ENCODE assay signal across 8 mouse cellular contexts in the genomic region with DNA sequence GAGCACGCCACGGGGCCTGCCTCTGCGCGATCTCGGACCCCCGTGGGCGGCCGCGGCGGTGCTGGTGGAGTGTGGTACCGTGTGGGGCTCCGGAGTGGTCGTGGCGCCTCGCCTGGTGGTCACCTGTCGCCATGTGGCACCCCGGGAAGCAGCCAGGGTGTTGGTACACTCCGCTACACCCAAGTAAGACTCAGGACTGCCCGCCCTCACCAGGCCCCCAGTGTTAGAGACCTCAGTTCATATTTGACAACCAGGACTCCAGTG. TPM values are rescaled to one million over a fixed set of nuclear protein-coding genes. Genes with fewer than 3 reads are reported as not detected.
DNase-seq lines count a peak whose midpoint lies in the region; ATAC-seq and TF ChIP-seq lines count a peak whose summit lies in the region.

No protein-coding gene starts in this region.

- 8% methylated on average over 19 of the region's 19 CpGs for WGBS in heart, adult 2 months
- 10% methylated on average over 19 of the region's 19 CpGs for WGBS in forebrain, postnatal 0 days
- WGBS in liver, embryonic 14.5 days (ENCODE audit: insufficient replicate concordance): 5% methylated on average over 19 of the region's 19 CpGs

- no peak for DNase-seq in heart, adult 2 months
- DNase-seq in heart, adult 18-20 months: no peak
- DNase-seq in forebrain, postnatal 0 days: no peak
- no peak for DNase-seq in liver, embryonic 14.5 days (ENCODE audit: low read depth in 3 of 3, low spot score in 3 of 3)
- DNase-seq in left cerebral cortex, postnatal 14 days (ENCODE audit: low spot score in 2 of 2): no peak
- DNase-seq in gastrocnemius, postnatal 10 days: no peak
- no peak for DNase-seq in adrenal gland, postnatal 25 days

- H3K27me3 ChIP-seq in heart, adult 2 months (ENCODE audit: control insufficient read depth, insufficient read depth, low read length): no peaks in the 10 kb centered on the region
- H3K27me3 ChIP-seq in E14TG2a.4 (ENCODE audit: insufficient read depth, low read length): peaks cover 6% of the 10 kb centered on the region
- H3K27me3 ChIP-seq in forebrain, postnatal 0 days (ENCODE audit: insufficient read depth, low read length): no peaks in the 10 kb centered on the region
- no peaks in the 10 kb centered on the region for H3K27me3 ChIP-seq in liver, embryonic 14.5 days (ENCODE audit: control insufficient read depth, insufficient read depth, low read length)

- peak overlapping the region; percentile 99 for H3K4me3 ChIP-seq in heart, adult 2 months
- peak overlapping the region; percentile 98 for H3K4me3 ChIP-seq in E14TG2a.4 (replicated peaks; ENCODE audit: low read length)
- H3K4me3 ChIP-seq in forebrain, postnatal 0 days (ENCODE audit: low read depth, low read length): peak overlapping the region; percentile 84
- H3K4me3 ChIP-seq in liver, embryonic 14.5 days (ENCODE audit: insufficient read depth in 1 of 2, low read depth in 2 of 2, low read length in 2 of 2): peak overlapping the region; percentile 68 to 87

- H3K79me2 ChIP-seq in heart, adult 2 months (replicated peaks; ENCODE audit: control insufficient read depth, insufficient read depth, low read length): peaks cover 6% of the 10 kb centered on the region

- no peak for TF ChIP-seq POLR2A in heart, adult 2 months (IDR thresholded peaks at IDR 0.05; ENCODE audit: insufficient read depth, low read depth, low read length)

- no peaks in the 10 kb centered on the region for H3K9me3 ChIP-seq in E14TG2a.4 (ENCODE audit: low read length)
- no peaks in the 10 kb centered on the region for H3K9me3 ChIP-seq in forebrain, postnatal 0 days (ENCODE audit: low read length)
- no peaks in the 10 kb centered on the region for H3K9me3 ChIP-seq in liver, embryonic 14.5 days (ENCODE audit: control insufficient read depth, low read length)

- TF ChIP-seq EP300 in heart, adult 2 months (IDR thresholded peaks at IDR 0.05; ENCODE audit: insufficient read depth, low read depth, low read length): no peak
- TF ChIP-seq EP300 in liver, embryonic 14.5 days (IDR thresholded peaks at IDR 0.05; ENCODE audit: low read depth): no peak

- peak overlapping the region; percentile 99 for H3K4me2 ChIP-seq in forebrain, postnatal 0 days (ENCODE audit: low read depth)
- peak overlapping the region; percentile 98 for H3K4me2 ChIP-seq in liver, embryonic 14.5 days (ENCODE audit: low read depth)

- no peaks in the 10 kb centered on the region for H3K36me3 ChIP-seq in heart, adult 2 months (ENCODE audit: control insufficient read depth, insufficient read depth, low read length)
- peaks cover 58% of the 10 kb centered on the region for H3K36me3 ChIP-seq in E14TG2a.4 (ENCODE audit: insufficient read depth, low read length)
- peaks cover 28% of the 10 kb centered on the region for H3K36me3 ChIP-seq in forebrain, postnatal 0 days (ENCODE audit: insufficient read depth)
- peaks cover 12% of the 10 kb centered on the region for H3K36me3 ChIP-seq in liver, embryonic 14.5 days (replicated peaks; ENCODE audit: control insufficient read depth, insufficient read depth, low read depth)

- H3K27ac ChIP-seq in heart, adult 2 months: no peak overlapping the region
- no peak overlapping the region for H3K27ac ChIP-seq in forebrain, postnatal 0 days (ENCODE audit: low read depth, low read length)
- no peak overlapping the region for H3K27ac ChIP-seq in liver, embryonic 14.5 days

- no peak for TF ChIP-seq CTCF in heart, adult 2 months (IDR thresholded peaks at IDR 0.05)
- TF ChIP-seq CTCF in E14TG2a.4 (conservative IDR thresholded peaks at IDR 0.05; ENCODE audit: low read length): no peak
- no peak for TF ChIP-seq CTCF in forebrain, postnatal 0 days (IDR thresholded peaks at IDR 0.05; ENCODE audit: low read depth)
- no peak for TF ChIP-seq CTCF in liver, embryonic 14.5 days (IDR thresholded peaks at IDR 0.05; ENCODE audit: low read depth)

- H3K4me1 ChIP-seq in heart, adult 2 months (ENCODE audit: control insufficient read depth, insufficient read depth, low read length): peaks cover 5% of the 10 kb centered on the region
- H3K4me1 ChIP-seq in E14TG2a.4 (replicated peaks; ENCODE audit: low read depth, low read length): peaks cover 34% of the 10 kb centered on the region
- H3K4me1 ChIP-seq in forebrain, postnatal 0 days (ENCODE audit: insufficient read depth): 0 out of 2 replicates have a peak, but pooled peaks cover 11% of the 10 kb centered on the region
- H3K4me1 ChIP-seq in liver, embryonic 14.5 days (replicated peaks; ENCODE audit: control insufficient read depth in 2 of 2, insufficient read depth in 2 of 2, low read length in 1 of 2): peaks cover 3 to 7% of the 10 kb centered on the region in 2 experiments; a peak in 2 of 4 replicates

- no peak for ATAC-seq in forebrain, postnatal 0 days
- no peak for ATAC-seq in liver, embryonic 14.5 days (ENCODE audit: insufficient read depth)

- intact Hi-C loops in heart, adult 2 months (cut with DNase I): loop anchor here (2.0 kb wide), 1 partner anchor 16 kb away; no protein-coding TSS in a partner anchor
- intact Hi-C loops in left cerebral cortex, postnatal 14 days (cut with DNase I): no loop called here

- H3K9ac ChIP-seq in heart, adult 2 months (ENCODE audit: low read depth, low read length): peak overlapping the region; percentile 69
- peak overlapping the region; percentile 65 for H3K9ac ChIP-seq in forebrain, postnatal 0 days
- H3K9ac ChIP-seq in liver, embryonic 14.5 days (replicated peaks): peak overlapping the region; percentile 64

RNA-seq across cellular contexts. Expression of gene Tysnd1, which starts 1.2 kb away (rescaled TPM):
- total RNA-seq in heart, adult 2 months (2021): 10 to 100 TPM; 20.2 to 22.3 TPM
- 24.8 and 27.2 TPM in 2 replicates for polyA plus RNA-seq in heart, adult 2 months (2012; rRNA removed)
- total RNA-seq in heart, adult 18-20 months (2021): 10 to 100 TPM; 23.8 to 25.8 TPM
- 50.5 and 56.8 TPM in 2 replicates for total RNA-seq in forebrain, postnatal 0 days (2014; rRNA removed)
- 34.0 and 34.4 TPM in 2 replicates for polyA plus RNA-seq in forebrain, postnatal 0 days (2015; fragmentation: Nextera tagmentation; extraction: Ambion mirVana)
- 16.2 and 20.9 TPM in 2 replicates for polyA plus RNA-seq in liver, embryonic 14.5 days (2012; rRNA removed)
- polyA plus RNA-seq in liver, embryonic 14.5 days (2014; fragmentation: Nextera tagmentation; extraction: Ambion mirVana): 13.9 and 14.2 TPM in 2 replicates
- total RNA-seq in left cerebral cortex, postnatal 14 days (2021): 10 to 100 TPM; 27.7 to 27.9 TPM
- 10 to 100 TPM; 12.9 to 16.7 TPM for total RNA-seq in gastrocnemius, postnatal 10 days (2021)
- total RNA-seq in adrenal gland, postnatal 25 days (2021): 109 and 115 TPM in 2 replicates

RNA-seq across cellular contexts. Expression of gene Sar1a, which starts 16.4 kb away (rescaled TPM):
- total RNA-seq in heart, adult 2 months (2021): 100 to 1,000 TPM; 166 to 197 TPM
- polyA plus RNA-seq in heart, adult 2 months (2012; rRNA removed): 82.7 and 134 TPM in 2 replicates
- 100 to 1,000 TPM; 180 to 192 TPM for total RNA-seq in heart, adult 18-20 months (2021)
- 188 and 221 TPM in 2 replicates for total RNA-seq in forebrain, postnatal 0 days (2014; rRNA removed)
- polyA plus RNA-seq in forebrain, postnatal 0 days (2015; fragmentation: Nextera tagmentation; extraction: Ambion mirVana): 208 and 213 TPM in 2 replicates
- polyA plus RNA-seq in liver, embryonic 14.5 days (2012; rRNA removed): 31.7 and 39.0 TPM in 2 replicates
- polyA plus RNA-seq in liver, embryonic 14.5 days (2014; fragmentation: Nextera tagmentation; extraction: Ambion mirVana): 78.7 and 80.1 TPM in 2 replicates
- total RNA-seq in left cerebral cortex, postnatal 14 days (2021): 100 to 1,000 TPM; 120 to 127 TPM
- total RNA-seq in gastrocnemius, postnatal 10 days (2021): 100 to 1,000 TPM; 139 to 141 TPM
- total RNA-seq in adrenal gland, postnatal 25 days (2021): 181 and 195 TPM in 2 replicates

RNA-seq across cellular contexts. Expression of gene Aifm2, which starts 18.6 kb away (rescaled TPM):
- 10 to 100 TPM; 24.6 to 28.9 TPM for total RNA-seq in heart, adult 2 months (2021)
- 32.9 and 39.5 TPM in 2 replicates for polyA plus RNA-seq in heart, adult 2 months (2012; rRNA removed)
- total RNA-seq in heart, adult 18-20 months (2021): 10 to 100 TPM; 25.6 to 32.3 TPM
- total RNA-seq in forebrain, postnatal 0 days (2014; rRNA removed): 11.5 and 13.0 TPM in 2 replicates
- polyA plus RNA-seq in forebrain, postnatal 0 days (2015; fragmentation: Nextera tagmentation; extraction: Ambion mirVana): 8.4 and 11.7 TPM in 2 replicates
- polyA plus RNA-seq in liver, embryonic 14.5 days (2012; rRNA removed): 1.4 and 2.1 TPM in 2 replicates
- polyA plus RNA-seq in liver, embryonic 14.5 days (2014; fragmentation: Nextera tagmentation; extraction: Ambion mirVana): 2.7 and 3.2 TPM in 2 replicates
- total RNA-seq in left cerebral cortex, postnatal 14 days (2021): 1 to 10 TPM; 5.0 to 8.1 TPM
- 10 to 100 TPM; 11.4 to 12.3 TPM for total RNA-seq in gastrocnemius, postnatal 10 days (2021)
- 310 and 356 TPM in 2 replicates for total RNA-seq in adrenal gland, postnatal 25 days (2021)

RNA-seq across cellular contexts. Expression of gene Ppa1, which starts 48.1 kb away (rescaled TPM):
- total RNA-seq in heart, adult 2 months (2021): 10 to 100 TPM; 66.3 to 66.8 TPM
- 33.9 and 41.2 TPM in 2 replicates for polyA plus RNA-seq in heart, adult 2 months (2012; rRNA removed)
- total RNA-seq in heart, adult 18-20 months (2021): 10 to 100 TPM; 81.8 to 82.3 TPM
- total RNA-seq in forebrain, postnatal 0 days (2014; rRNA removed): 137 and 157 TPM in 2 replicates
- 201 and 219 TPM in 2 replicates for polyA plus RNA-seq in forebrain, postnatal 0 days (2015; fragmentation: Nextera tagmentation; extraction: Ambion mirVana)
- 28.2 and 51.8 TPM in 2 replicates for polyA plus RNA-seq in liver, embryonic 14.5 days (2012; rRNA removed)
- polyA plus RNA-seq in liver, embryonic 14.5 days (2014; fragmentation: Nextera tagmentation; extraction: Ambion mirVana): 96.8 and 98.1 TPM in 2 replicates
- total RNA-seq in left cerebral cortex, postnatal 14 days (2021): 100 to 1,000 TPM; 115 to 116 TPM
- 10 to 100 TPM; 33.2 to 35.8 TPM for total RNA-seq in gastrocnemius, postnatal 10 days (2021)
- total RNA-seq in adrenal gland, postnatal 25 days (2021): 107 and 153 TPM in 2 replicates
